Mouse (Mus musculus): Measurements from ENCODE around the gene Sfxn3. TPM values are rescaled to one million over a fixed set of nuclear protein-coding genes. Genes with fewer than 3 reads are reported as not detected.

The Sfxn3 gene
- polyA plus RNA-seq, 1 experiment: 29.2 TPM

GRCm38 (mm10) chr19:45065226-45065625, 17.9 kb downstream of the Sfxn3 start:
- no peaks in the 10 kb centered on the region for H3K79me2 ChIP-seq (ENCODE audit: control insufficient read depth, insufficient read depth)
- H3K79me3 ChIP-seq (ENCODE audit: low read depth): no peaks in the 10 kb centered on the region
- no peaks in the 10 kb centered on the region for H3K36me3 ChIP-seq (ENCODE audit: control insufficient read depth, insufficient read depth)
- TF ChIP-seq CEBPB (IDR thresholded peaks at IDR 0.05; ENCODE audit: low read depth): no peak
- no peak for TF ChIP-seq MAX (IDR thresholded peaks at IDR 0.05)
- TF ChIP-seq CTCF (IDR thresholded peaks at IDR 0.05; ENCODE audit: control insufficient read depth, insufficient read depth, insufficient read length): no peak
- TF ChIP-seq MYOG (IDR thresholded peaks at IDR 0.05; ENCODE audit: control insufficient read depth, extremely low read depth, insufficient read length): no peak
- no peak for TF ChIP-seq FOSL1 (IDR thresholded peaks at IDR 0.05; ENCODE audit: insufficient read depth, low read length, poor library complexity, severe bottlenecking)
- no peak for TF ChIP-seq MYOD1 (IDR thresholded peaks at IDR 0.05; ENCODE audit: control insufficient read depth, insufficient read length, low read depth)
- no peak for TF ChIP-seq USF1 (IDR thresholded peaks at IDR 0.05; ENCODE audit: low read depth)
- peaks cover 27% of the 10 kb centered on the region for H3K27me3 ChIP-seq (ENCODE audit: control insufficient read depth, insufficient read depth, insufficient read length)
- H3ac ChIP-seq (ENCODE audit: control insufficient read depth, insufficient read length, low read depth): no peak overlapping the region
- no peak overlapping the region for H3K4me3 ChIP-seq (ENCODE audit: insufficient read depth, poor library complexity, severe bottlenecking)

- H3K4me3 ChIP-seq (ENCODE audit: insufficient read depth, poor library complexity, severe bottlenecking): no peak overlapping the region
- H3ac ChIP-seq (ENCODE audit: control insufficient read depth, insufficient read length, low read depth): no peak overlapping the region
- no peaks in the 10 kb centered on the region for H3K79me2 ChIP-seq (ENCODE audit: control insufficient read depth, insufficient read depth)
- H3K36me3 ChIP-seq (ENCODE audit: control insufficient read depth, insufficient read depth): no peaks in the 10 kb centered on the region
- H3K79me3 ChIP-seq (ENCODE audit: low read depth): no peaks in the 10 kb centered on the region
- TF ChIP-seq USF1 (IDR thresholded peaks at IDR 0.05; ENCODE audit: low read depth) (no peak), MYOD1 (IDR thresholded peaks at IDR 0.05; ENCODE audit: control insufficient read depth, insufficient read length, low read depth) (no peak), MAX (IDR thresholded peaks at IDR 0.05) (no peak)
- H3K27me3 ChIP-seq (ENCODE audit: control insufficient read depth, insufficient read depth, insufficient read length): peaks cover 27% of the 10 kb centered on the region
Observed at GRCm38 (mm10) chr19:45067170-45067569, 19.9 kb downstream of the Sfxn3 start.

GRCm38 (mm10) chr19:45067758-45068510, 20.6 kb downstream of the Sfxn3 start:
- Histone ChIP-seq H3K4me3 (ENCODE audit: insufficient read depth, poor library complexity, severe bottlenecking) (no peak overlapping the region), H3K27me3 (ENCODE audit: control insufficient read depth, insufficient read depth, insufficient read length) (peaks cover 27% of the 10 kb centered on the region)

GRCm38 (mm10) chr19:45073871-45074542, 26.7 kb downstream of the Sfxn3 start:
- TF ChIP-seq MAX (IDR thresholded peaks at IDR 0.05) (peak; percentile 65), CEBPB (IDR thresholded peaks at IDR 0.05; ENCODE audit: low read depth) (no peak), MYOG (IDR thresholded peaks at IDR 0.05; ENCODE audit: control insufficient read depth, extremely low read depth, insufficient read length) (no peak), USF1 (IDR thresholded peaks at IDR 0.05; ENCODE audit: low read depth) (no peak), CTCF (IDR thresholded peaks at IDR 0.05; ENCODE audit: control insufficient read depth, insufficient read depth, insufficient read length) (peak; percentile 73), FOSL1 (IDR thresholded peaks at IDR 0.05; ENCODE audit: insufficient read depth, low read length, poor library complexity, severe bottlenecking) (no peak), MYOD1 (IDR thresholded peaks at IDR 0.05; ENCODE audit: control insufficient read depth, insufficient read length, low read depth) (no peak)
- Histone ChIP-seq H3K79me3 (ENCODE audit: low read depth) (peaks cover 2% of the 10 kb centered on the region), H3K27me3 (ENCODE audit: control insufficient read depth, insufficient read depth, insufficient read length) (no peaks in the 10 kb centered on the region), H3K4me3 (ENCODE audit: insufficient read depth, poor library complexity, severe bottlenecking) (peak overlapping the region; percentile 57), H3K79me2 (ENCODE audit: control insufficient read depth, insufficient read depth) (no peaks in the 10 kb centered on the region), H3ac (ENCODE audit: control insufficient read depth, insufficient read length, low read depth) (peak overlapping the region; percentile 87), H3K36me3 (ENCODE audit: control insufficient read depth, insufficient read depth) (no peaks in the 10 kb centered on the region)

More at GRCm38 (mm10) chr19:45067758-45068510, 20.6 kb downstream of the Sfxn3 start:
- Histone ChIP-seq H3K79me3 (ENCODE audit: low read depth) (no peaks in the 10 kb centered on the region), H3K36me3 (ENCODE audit: control insufficient read depth, insufficient read depth) (no peaks in the 10 kb centered on the region), H3K79me2 (ENCODE audit: control insufficient read depth, insufficient read depth) (no peaks in the 10 kb centered on the region), H3ac (ENCODE audit: control insufficient read depth, insufficient read length, low read depth) (no peak overlapping the region)
- no peak for TF ChIP-seq MYOG (IDR thresholded peaks at IDR 0.05; ENCODE audit: control insufficient read depth, extremely low read depth, insufficient read length)
- no peak for TF ChIP-seq CEBPB (IDR thresholded peaks at IDR 0.05; ENCODE audit: low read depth)
- TF ChIP-seq USF1 (IDR thresholded peaks at IDR 0.05; ENCODE audit: low read depth): no peak
- no peak for TF ChIP-seq CTCF (IDR thresholded peaks at IDR 0.05; ENCODE audit: control insufficient read depth, insufficient read depth, insufficient read length)
- TF ChIP-seq MYOD1 (IDR thresholded peaks at IDR 0.05; ENCODE audit: control insufficient read depth, insufficient read length, low read depth): no peak
- TF ChIP-seq FOSL1 (IDR thresholded peaks at IDR 0.05; ENCODE audit: insufficient read depth, low read length, poor library complexity, severe bottlenecking): no peak
- no peak for TF ChIP-seq MAX (IDR thresholded peaks at IDR 0.05)

GRCm38 (mm10) chr19:45074580-45075322, 27.4 kb downstream of the Sfxn3 start, which contains the start of gene Kazald1:
Gene Kazald1 (plus strand): TSS chr19:45075241.
- H3K27me3 ChIP-seq (ENCODE audit: control insufficient read depth, insufficient read depth, insufficient read length): no peaks in the 10 kb centered on the region
- TF ChIP-seq MYOD1 (IDR thresholded peaks at IDR 0.05; ENCODE audit: control insufficient read depth, insufficient read length, low read depth) (no peak), MYOG (IDR thresholded peaks at IDR 0.05; ENCODE audit: control insufficient read depth, extremely low read depth, insufficient read length) (no peak), MAX (IDR thresholded peaks at IDR 0.05) (no peak), USF1 (IDR thresholded peaks at IDR 0.05; ENCODE audit: low read depth) (no peak), FOSL1 (IDR thresholded peaks at IDR 0.05; ENCODE audit: insufficient read depth, low read length, poor library complexity, severe bottlenecking) (no peak), CTCF (IDR thresholded peaks at IDR 0.05; ENCODE audit: control insufficient read depth, insufficient read depth, insufficient read length) (no peak), CEBPB (IDR thresholded peaks at IDR 0.05; ENCODE audit: low read depth) (no peak)

More at GRCm38 (mm10) chr19:45074580-45075322, 27.4 kb downstream of the Sfxn3 start, which contains the start of gene Kazald1:
- peak within 1 kb of the TSS; percentile 87 for H3ac ChIP-seq (ENCODE audit: control insufficient read depth, insufficient read length, low read depth)
- no peaks in the 10 kb centered on the region for H3K79me2 ChIP-seq (ENCODE audit: control insufficient read depth, insufficient read depth)
- H3K79me3 ChIP-seq (ENCODE audit: low read depth): peaks cover 2% of the 10 kb centered on the region
- H3K4me3 ChIP-seq (ENCODE audit: insufficient read depth, poor library complexity, severe bottlenecking): peak within 1 kb of the TSS; percentile 57
- no peaks in the 10 kb centered on the region for H3K36me3 ChIP-seq (ENCODE audit: control insufficient read depth, insufficient read depth)
